Mouse (Mus musculus): ENCODE data around the gene Rsad1.

Rsad1 gene

GRCm38 (mm10) chr11:94548888-94549690, at the start of gene Rsad1:
Gene Rsad1 (minus strand): TSS chr11:94549255.
- DNase-seq (ENCODE audit: low spot score in 2 of 2): peak; percentile 87 to 97

GRCm38 (mm10) chr11:94598437-94599120, 49.5 kb upstream of the Rsad1 start:
- DNase-seq (ENCODE audit: low spot score in 2 of 2): no peak

- no peak for DNase-seq (ENCODE audit: low spot score in 2 of 2)
Measured at GRCm38 (mm10) chr11:94597319-94597718, 48.3 kb upstream of the Rsad1 start.

- no peak for DNase-seq (ENCODE audit: low spot score in 2 of 2)
Measured at GRCm38 (mm10) chr11:94596311-94596852, 47.3 kb upstream of the Rsad1 start.

GRCm38 (mm10) chr11:94587511-94587910, 38.5 kb upstream of the Rsad1 start:
- DNase-seq (ENCODE audit: low spot score in 2 of 2): no peak

GRCm38 (mm10) chr11:94585091-94585490, 36.0 kb upstream of the Rsad1 start:
- no peak for DNase-seq (ENCODE audit: low spot score in 2 of 2)

- DNase-seq (ENCODE audit: low spot score in 2 of 2): no peak
Measured at GRCm38 (mm10) chr11:94580111-94580740, 31.2 kb upstream of the Rsad1 start.

GRCm38 (mm10) chr11:94576361-94576760, 27.3 kb upstream of the Rsad1 start:
- DNase-seq (ENCODE audit: low spot score in 2 of 2): no peak

GRCm38 (mm10) chr11:94575036-94575435, 26.0 kb upstream of the Rsad1 start:
- DNase-seq (ENCODE audit: low spot score in 2 of 2): no peak

- DNase-seq (ENCODE audit: low spot score in 2 of 2): no peak
Measured at GRCm38 (mm10) chr11:94574560-94574959, 25.5 kb upstream of the Rsad1 start.

- no peak for DNase-seq (ENCODE audit: low spot score in 2 of 2)
Measured at GRCm38 (mm10) chr11:94571850-94572249, 22.8 kb upstream of the Rsad1 start.

GRCm38 (mm10) chr11:94570612-94571011, 21.6 kb upstream of the Rsad1 start:
- no peak for DNase-seq (ENCODE audit: low spot score in 2 of 2)

GRCm38 (mm10) chr11:94567326-94567725, 18.3 kb upstream of the Rsad1 start:
- no peak for DNase-seq (ENCODE audit: low spot score in 2 of 2)

GRCm38 (mm10) chr11:94566534-94566933, 17.5 kb upstream of the Rsad1 start:
- no peak for DNase-seq (ENCODE audit: low spot score in 2 of 2)

- DNase-seq (ENCODE audit: low spot score in 2 of 2): no peak
Measured at GRCm38 (mm10) chr11:94565151-94565479, 16.1 kb upstream of the Rsad1 start.

- DNase-seq (ENCODE audit: low spot score in 2 of 2): no peak
Measured at GRCm38 (mm10) chr11:94564437-94565150, 15.5 kb upstream of the Rsad1 start, which contains the start of gene Chad. Gene Chad (plus strand): TSS chr11:94565047.

- no peak for DNase-seq (ENCODE audit: low spot score in 2 of 2)
Measured at GRCm38 (mm10) chr11:94563821-94564220, 14.8 kb upstream of the Rsad1 start.

GRCm38 (mm10) chr11:94563383-94563782, 14.3 kb upstream of the Rsad1 start:
- no peak for DNase-seq (ENCODE audit: low spot score in 2 of 2)

GRCm38 (mm10) chr11:94558226-94558625, 9.2 kb upstream of the Rsad1 start:
- no peak for DNase-seq (ENCODE audit: low spot score in 2 of 2)

GRCm38 (mm10) chr11:94550442-94550744, 1.3 kb upstream of the Rsad1 start:
- no peak for DNase-seq (ENCODE audit: low spot score in 2 of 2)

GRCm38 (mm10) chr11:94549691-94550441, 811 bp upstream of the Rsad1 start:
- DNase-seq (ENCODE audit: low spot score in 2 of 2): no peak
